Mouse (Mus musculus) limb, embryonic 15.5 days (tissue): Measurements from ENCODE around the gene Rsf1. TPM values are rescaled to one million over a fixed set of nuclear protein-coding genes. Genes with fewer than 3 reads are reported as not detected.

Experiments
- polyA plus RNA-seq: library from polyadenylated mRNA; unstranded; fragments of >200 nt; fragmentation: Nextera tagmentation; extraction: Ambion mirVana; gene quantifications from 2 replicates; pipeline ENCODE4 v1.2.1, GENCODE M21; 2015

Rsf1 gene
- polyA plus RNA-seq, 1 experiment from 2014 or later = 22.8 TPM

Other genes starting within 250 kb of the Rsf1 start
- 1.6 and 2.2 TPM in 2 replicates for gene Usp35, start 247.9 kb upstream of the Rsf1 start, polyA plus RNA-seq
- gene Kctd21, start 247.6 kb upstream of the Rsf1 start, polyA plus RNA-seq = 4.0 and 4.4 TPM in 2 replicates
- gene Alg8, start 208.3 kb upstream of the Rsf1 start, polyA plus RNA-seq = 31.5 and 33.0 TPM in 2 replicates
- 291 and 303 TPM in 2 replicates for gene Ndufc2, start 179.9 kb upstream of the Rsf1 start, polyA plus RNA-seq
- 0.91 and 3.5 TPM in 2 replicates for gene Thrsp, start 162.2 kb upstream of the Rsf1 start, polyA plus RNA-seq
- 3.2 and 3.4 TPM in 2 replicates for gene Kctd14, start 128.6 kb upstream of the Rsf1 start, polyA plus RNA-seq
- gene Ints4, start 98.9 kb upstream of the Rsf1 start, polyA plus RNA-seq = 40.6 and 43.3 TPM in 2 replicates
- 72.2 and 97.0 TPM in 2 replicates for gene Aamdc, start 392 bp upstream of the Rsf1 start, polyA plus RNA-seq
- gene Clns1a, start 116.7 kb downstream of the Rsf1 start, polyA plus RNA-seq = 175 and 177 TPM in 2 replicates
- 2.5 and 3.6 TPM in 2 replicates for gene Aqp11, start 158.4 kb downstream of the Rsf1 start, polyA plus RNA-seq
- 16.6 and 19.9 TPM in 2 replicates for gene Pak1, start 208.7 kb downstream of the Rsf1 start, polyA plus RNA-seq